Mouse (Mus musculus) cerebellum, postnatal 14 days (tissue): ENCODE measurements around the gene Gm8232.
"Not testable (repeated sequence)": the region's sequence is repeated elsewhere in the genome, so short reads cannot be mapped to it uniquely, and the experiment has no call there.

Experiments used
- DNase-seq, 2 experiments: peaks; one replicate each; pipeline ENCODE4 v3.0.0; 2021; ENCODE audit warnings: mixed read lengths in 2 of 2

The Gm8232 gene

DNA sequence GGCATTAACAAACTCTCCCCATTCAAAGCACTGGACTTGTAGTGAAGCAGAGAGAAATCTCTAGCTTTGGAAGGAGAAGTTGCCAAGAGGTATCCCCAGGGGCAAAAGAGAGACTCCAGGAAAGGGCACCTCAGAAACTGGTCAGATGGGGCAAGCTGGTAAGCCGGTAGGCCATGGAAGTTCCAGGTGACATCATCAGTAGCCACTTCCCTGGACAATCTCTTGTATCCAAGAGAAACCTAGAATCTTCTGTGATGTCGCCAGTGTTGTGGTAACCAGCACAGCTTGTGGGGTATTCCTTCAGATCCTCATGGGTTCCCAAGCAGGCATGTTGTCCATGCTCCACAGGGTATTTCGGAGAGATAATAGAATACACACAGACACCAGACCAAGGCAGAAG lies at the start of gene Gm8232:
Gene Gm8232 (plus strand): TSS at position 301 of the 400 bp plus-strand sequence.
- not testable (repeated sequence) for DNase-seq

- not testable (repeated sequence) for DNase-seq
Observed at GRCm38 (mm10) chr14:44384233-44384632, 49.2 kb upstream of the Gm8232 start.

- not testable (repeated sequence) for DNase-seq
Observed at GRCm38 (mm10) chr14:44410588-44410987, 22.8 kb upstream of the Gm8232 start, which contains the start of gene Gm3371. TSS of gene Gm3371 (minus strand) at chr14:44410688.
